Mouse (Mus musculus) olfactory bulb, adult 2 months (tissue): ENCODE results near the gene Sall1.

Source experiments
- CTCF ChIP-seq: fragments of 200-500 bp; IDR thresholded peaks from 2 replicates; pipeline ENCODE4 v1.5.1; 2012; ENCODE audit warnings: low read depth, mild to moderate bottlenecking, low read length, moderate library complexity; ENCODE audit not compliant: insufficient read depth
- POLR2A ChIP-seq: fragments of 200-500 bp; IDR thresholded peaks from 2 replicates; pipeline ENCODE4 v1.6.1; 2012; ENCODE audit warnings: mild to moderate bottlenecking, low read depth, low read length, moderate library complexity; ENCODE audit not compliant: insufficient read depth

GRCm38 (mm10) chr8:89025281-89026138 is 18.5 kb downstream of the Sall1 start:
- TF ChIP-seq POLR2A, result no peak
- no peak for TF ChIP-seq CTCF
